Mouse (Mus musculus): ENCODE data around the gene Cnga2.
"Not testable (repeated sequence)": the region's sequence is repeated elsewhere in the genome, so short reads cannot be mapped to it uniquely, and the experiment has no call there.

Gene Cnga2

GRCm38 (mm10) chrX:71991549-71991948 is at the start of gene Cnga2:
Gene Cnga2, plus strand, starts transcription at chrX:71991849.
- DNase-seq (ENCODE audit: low spot score), result no peak

- peak; percentile 27 for DNase-seq (ENCODE audit: low spot score)
These were observed 45.0 kb upstream of the Cnga2 start for GRCm38 (mm10) chrX:71946631-71947030.

- DNase-seq (ENCODE audit: low spot score), result no peak
These were observed 33.3 kb upstream of the Cnga2 start for GRCm38 (mm10) chrX:71958366-71958765.

- no peak for DNase-seq (ENCODE audit: low spot score)
These were observed 29.3 kb upstream of the Cnga2 start, which contains the start of gene Prrg3 for GRCm38 (mm10) chrX:71962073-71963051. Gene Prrg3, plus strand, starts transcription at chrX:71962624.

- DNase-seq (ENCODE audit: low spot score), result no peak
These were observed 28.3 kb upstream of the Cnga2 start for GRCm38 (mm10) chrX:71963275-71963912.

- no peak for DNase-seq (ENCODE audit: low spot score)
These were observed 23.4 kb upstream of the Cnga2 start for GRCm38 (mm10) chrX:71968216-71968615.

GRCm38 (mm10) chrX:71968816-71969215 is 22.8 kb upstream of the Cnga2 start:
- no peak for DNase-seq (ENCODE audit: low spot score)

GRCm38 (mm10) chrX:71971325-71971724 is 20.3 kb upstream of the Cnga2 start:
- DNase-seq (ENCODE audit: low spot score), result no peak

- no peak for DNase-seq (ENCODE audit: low spot score)
These were observed 19.0 kb upstream of the Cnga2 start, which contains the start of gene Fate1 for GRCm38 (mm10) chrX:71972686-71973085. Gene Fate1, plus strand, starts transcription at chrX:71972986.

- DNase-seq (ENCODE audit: low spot score), result not testable (repeated sequence)
These were observed 14.0 kb upstream of the Cnga2 start for GRCm38 (mm10) chrX:71977681-71978080.

- DNase-seq (ENCODE audit: low spot score), result no peak
These were observed 11.2 kb upstream of the Cnga2 start for GRCm38 (mm10) chrX:71980443-71980842.

GRCm38 (mm10) chrX:71981322-71981721 is 10.3 kb upstream of the Cnga2 start:
- no peak for DNase-seq (ENCODE audit: low spot score)

GRCm38 (mm10) chrX:71983205-71983604 is 8.4 kb upstream of the Cnga2 start:
- no peak for DNase-seq (ENCODE audit: low spot score)

- no peak for DNase-seq (ENCODE audit: low spot score)
These were observed 7.9 kb upstream of the Cnga2 start for GRCm38 (mm10) chrX:71983775-71984174.

- DNase-seq (ENCODE audit: low spot score), result no peak
These were observed 4.3 kb downstream of the Cnga2 start for GRCm38 (mm10) chrX:71995972-71996371.

GRCm38 (mm10) chrX:72009930-72010329 is 18.3 kb downstream of the Cnga2 start:
- no peak for DNase-seq (ENCODE audit: low spot score)

- DNase-seq (ENCODE audit: low spot score), result no peak
These were observed 20.6 kb downstream of the Cnga2 start for GRCm38 (mm10) chrX:72012236-72012635.

- no peak for DNase-seq (ENCODE audit: low spot score)
These were observed 21.2 kb downstream of the Cnga2 start for GRCm38 (mm10) chrX:72012804-72013203.

- DNase-seq (ENCODE audit: low spot score), result no peak
These were observed 30.6 kb downstream of the Cnga2 start for GRCm38 (mm10) chrX:72022241-72022640.

- DNase-seq (ENCODE audit: low spot score), result no peak
These were observed 31.2 kb downstream of the Cnga2 start for GRCm38 (mm10) chrX:72022750-72023398.

GRCm38 (mm10) chrX:72023542-72023941 is 31.9 kb downstream of the Cnga2 start:
- no peak for DNase-seq (ENCODE audit: low spot score)

- no peak for DNase-seq (ENCODE audit: low spot score)
These were observed 52.4 kb downstream of the Cnga2 start for GRCm38 (mm10) chrX:72044056-72044455.
